Mouse (Mus musculus) kidney, postnatal 0 days (tissue): Measurements from ENCODE around the gene Selplg. TPM values are rescaled to one million over a fixed set of nuclear protein-coding genes. Genes with fewer than 3 reads are reported as not detected.
A peak's percentile ranks its signal among the peaks of the same experiment; 100 is the strongest.

Source experiments
- ATAC-seq: fragments of 200-750 bp; cut with Nextera tagmentation; replicated peaks from 2 replicates; pipeline ENCODE4 v1.8.0; 2017; ENCODE audit warnings: low read depth, moderate number of reproducible peaks, moderate TSS enrichment, moderate library complexity; ENCODE audit not compliant: low FRiP score
- DNase-seq: peaks from one replicate; pipeline ENCODE4 v3.0.0-alpha.2; 2016; ENCODE audit warnings: low spot score
- H3K27ac ChIP-seq: fragments of 300-500 bp; sonication (generic); 2 replicates; pipeline ENCODE4 v1.5.1; 2014; ENCODE audit warnings: mild to moderate bottlenecking
- H3K27me3 ChIP-seq: fragments of 300-500 bp; sonication (generic); 2 replicates; pipeline ENCODE4 v1.6.1; 2014; ENCODE audit warnings: low read length, mixed read lengths; ENCODE audit not compliant: insufficient read depth
- H3K36me3 ChIP-seq: fragments of 300-500 bp; sonication (generic); 2 replicates; pipeline ENCODE4 v1.6.1; 2014; ENCODE audit warnings: low read length, mixed read lengths; ENCODE audit not compliant: insufficient read depth
- H3K4me1 ChIP-seq: fragments of 300-500 bp; sonication (generic); replicated peaks from 2 replicates; pipeline ENCODE4 v1.6.1; 2014; ENCODE audit warnings: antibody characterized with exemption, low read length, mixed read lengths; ENCODE audit not compliant: insufficient read depth
- H3K4me2 ChIP-seq: fragments of 300-500 bp; sonication (generic); 2 replicates; pipeline ENCODE4 v1.6.1; 2014; ENCODE audit warnings: mild to moderate bottlenecking, low read length, moderate library complexity, mixed read lengths
- H3K4me3 ChIP-seq: fragments of 300-500 bp; sonication (generic); replicated peaks from 2 replicates; pipeline ENCODE4 v1.5.1; 2014; ENCODE audit warnings: low read depth, low read length
- H3K9ac ChIP-seq: fragments of 300-500 bp; sonication (generic); 2 replicates; pipeline ENCODE4 v1.6.1; 2014; ENCODE audit warnings: low read depth, low read length
- H3K9me3 ChIP-seq: fragments of 300-500 bp; sonication (generic); replicated peaks from 2 replicates; pipeline ENCODE4 v1.6.1; 2016; ENCODE audit warnings: low read length, inconsistent platforms, mixed read lengths
- CTCF ChIP-seq: IDR thresholded peaks from 2 replicates; pipeline ENCODE4 v1.5.1; 2016; ENCODE audit warnings: antibody characterized with exemption, low read depth, mild to moderate bottlenecking, moderate library complexity
- WGBS: fragments of 180-500 bp; shearing (Covaris S2); extraction: QIAGEN DNeasy Blood & Tissue Kit; methylation state at CpG from one replicate; pipeline ENCODE4 v1.1.7; 2014; 5-methylcytosine and 5-hydroxymethylcytosine counted together
- polyA plus RNA-seq: library from polyadenylated mRNA; unstranded; fragments of >200 nt; fragmentation: Nextera tagmentation; extraction: Ambion mirVana; gene quantifications from 2 replicates; pipeline ENCODE4 v1.2.1, GENCODE M21; 2015

Gene Selplg
- polyA plus RNA-seq, 1 experiment from 2014 or later = 2.4 TPM

DNA sequence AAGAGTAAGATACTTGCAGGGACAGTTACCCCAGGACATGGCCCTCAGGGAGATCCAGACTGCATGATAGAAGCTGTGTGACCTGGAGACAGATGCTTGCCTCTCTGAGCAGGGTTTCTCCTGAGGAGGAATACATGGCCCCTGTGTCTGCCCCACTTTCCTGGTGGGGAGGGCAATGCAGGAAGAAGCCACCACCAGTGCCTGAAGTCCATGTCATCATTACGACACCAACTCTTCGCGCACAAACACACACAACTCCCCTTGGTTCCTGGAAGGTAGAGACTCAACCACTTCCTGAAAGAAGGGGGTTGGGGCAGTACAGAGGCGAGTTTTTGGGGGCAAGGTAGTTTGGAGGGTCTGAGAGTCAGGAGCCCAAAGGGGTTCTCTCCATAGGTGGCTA is 8.2 kb downstream of the Selplg start:
- Histone ChIP-seq H3K4me3 (no peak overlapping the region), H3K9me3 (no peaks in the 10 kb centered on the region), H3K4me1 (no peaks in the 10 kb centered on the region), H3K9ac (no peak overlapping the region), H3K36me3 (no peaks in the 10 kb centered on the region), H3K27ac (no peak overlapping the region), H3K4me2 (no peak overlapping the region), H3K27me3 (no peaks in the 10 kb centered on the region)
- DNase-seq (no peak), ATAC-seq (no peak)
- TF ChIP-seq CTCF = no peak
- WGBS = 87% methylated on average over 4 of the region's 4 CpGs

DNA sequence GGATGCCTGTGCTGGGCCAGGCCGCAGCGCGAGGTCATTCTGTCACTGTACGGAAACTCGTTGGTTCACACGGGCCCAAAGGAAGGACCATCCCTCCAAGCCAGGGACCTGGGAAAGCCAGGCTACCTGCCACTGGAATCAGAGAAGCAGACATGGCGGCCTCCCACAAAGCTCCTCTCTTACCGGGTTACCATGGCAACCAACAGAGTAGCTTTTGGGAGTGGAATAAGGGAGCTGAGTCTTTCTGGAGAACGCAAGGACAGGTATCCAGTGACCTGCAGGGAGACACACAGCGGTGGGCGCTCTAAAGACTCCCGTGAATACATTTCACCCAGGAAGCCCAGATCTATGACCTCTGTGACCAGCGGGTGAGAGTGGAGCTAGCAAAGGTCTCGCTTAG is 13.9 kb downstream of the Selplg start:
- Histone ChIP-seq H3K27me3 (0 out of 2 replicates have a peak, but pooled peaks cover 3% of the 10 kb centered on the region), H3K27ac (no peak overlapping the region), H3K4me3 (no peak overlapping the region), H3K36me3 (no peaks in the 10 kb centered on the region), H3K9me3 (no peaks in the 10 kb centered on the region), H3K9ac (no peak overlapping the region), H3K4me1 (no peaks in the 10 kb centered on the region), H3K4me2 (no peak overlapping the region)
- no peak for TF ChIP-seq CTCF
- WGBS = 52% methylated on average over 14 of the region's 14 CpGs
- DNase-seq = no peak
- no peak for ATAC-seq

DNA sequence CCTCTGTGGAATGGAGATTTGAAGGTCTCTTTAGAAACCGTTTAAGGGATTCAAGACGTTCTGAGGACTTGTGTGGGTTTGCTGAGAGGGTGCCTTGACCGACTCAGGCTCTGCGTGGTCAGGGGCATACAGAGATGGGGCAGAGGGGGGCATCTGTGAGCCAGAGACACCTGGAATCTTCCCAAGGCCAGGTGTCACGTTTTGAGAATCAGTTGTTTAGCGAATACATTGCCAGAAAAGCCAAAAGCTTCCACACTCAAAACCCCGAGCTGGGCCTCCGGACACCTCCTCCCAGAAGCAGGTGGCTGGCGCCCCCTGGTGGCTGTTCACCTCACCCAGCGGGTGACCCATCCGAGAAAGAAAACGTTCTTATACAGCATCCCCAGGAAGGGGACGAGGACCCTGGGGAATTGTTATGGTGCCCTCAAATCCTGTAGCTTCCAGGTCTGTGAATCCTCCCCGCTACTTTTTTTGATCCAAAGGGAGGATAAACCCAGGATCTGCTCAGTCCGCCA is 16.7 kb downstream of the Selplg start:
- WGBS = 11% methylated on average over 14 of the region's 15 CpGs
- TF ChIP-seq CTCF = peak; percentile 92
- no peaks in the 10 kb centered on the region for H3K36me3 ChIP-seq
- 0 out of 2 replicates have a peak, but pooled peaks cover 3% of the 10 kb centered on the region for H3K27me3 ChIP-seq
- no peaks in the 10 kb centered on the region for H3K9me3 ChIP-seq
- no peak overlapping the region for H3K27ac ChIP-seq
- H3K4me2 ChIP-seq = no peak overlapping the region
- H3K9ac ChIP-seq = no peak overlapping the region
- H3K4me3 ChIP-seq = no peak overlapping the region
- no peaks in the 10 kb centered on the region for H3K4me1 ChIP-seq
- DNase-seq (peak; percentile 88), ATAC-seq (no peak)

DNA sequence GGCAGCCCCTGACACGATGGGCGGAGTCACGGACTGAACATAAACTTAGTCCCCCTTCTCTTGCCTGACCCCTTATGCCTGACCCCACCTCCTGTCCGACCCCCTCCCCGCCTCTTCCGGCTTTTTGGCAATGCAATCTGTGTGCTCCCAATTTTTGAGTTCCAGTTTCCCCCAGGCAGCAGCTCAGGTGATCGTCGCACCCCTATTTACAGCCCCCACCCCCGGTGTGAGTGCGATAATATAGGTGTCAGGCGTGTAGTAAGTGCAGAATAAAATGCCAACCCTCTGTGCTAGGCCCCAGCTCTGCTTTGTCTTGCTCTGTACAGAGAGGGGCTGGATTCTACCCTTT is 17.4 kb downstream of the Selplg start:
- H3K4me3 ChIP-seq = no peak overlapping the region
- H3K4me2 ChIP-seq = no peak overlapping the region
- no peaks in the 10 kb centered on the region for H3K36me3 ChIP-seq
- H3K27ac ChIP-seq = no peak overlapping the region
- DNase-seq (no peak), ATAC-seq (no peak)
- WGBS = 53% methylated on average over 11 of the region's 11 CpGs
- H3K9me3 ChIP-seq = no peaks in the 10 kb centered on the region
- H3K27me3 ChIP-seq = 0 out of 2 replicates have a peak, but pooled peaks cover 3% of the 10 kb centered on the region
- no peaks in the 10 kb centered on the region for H3K4me1 ChIP-seq
- TF ChIP-seq CTCF = no peak
- no peak overlapping the region for H3K9ac ChIP-seq

DNA sequence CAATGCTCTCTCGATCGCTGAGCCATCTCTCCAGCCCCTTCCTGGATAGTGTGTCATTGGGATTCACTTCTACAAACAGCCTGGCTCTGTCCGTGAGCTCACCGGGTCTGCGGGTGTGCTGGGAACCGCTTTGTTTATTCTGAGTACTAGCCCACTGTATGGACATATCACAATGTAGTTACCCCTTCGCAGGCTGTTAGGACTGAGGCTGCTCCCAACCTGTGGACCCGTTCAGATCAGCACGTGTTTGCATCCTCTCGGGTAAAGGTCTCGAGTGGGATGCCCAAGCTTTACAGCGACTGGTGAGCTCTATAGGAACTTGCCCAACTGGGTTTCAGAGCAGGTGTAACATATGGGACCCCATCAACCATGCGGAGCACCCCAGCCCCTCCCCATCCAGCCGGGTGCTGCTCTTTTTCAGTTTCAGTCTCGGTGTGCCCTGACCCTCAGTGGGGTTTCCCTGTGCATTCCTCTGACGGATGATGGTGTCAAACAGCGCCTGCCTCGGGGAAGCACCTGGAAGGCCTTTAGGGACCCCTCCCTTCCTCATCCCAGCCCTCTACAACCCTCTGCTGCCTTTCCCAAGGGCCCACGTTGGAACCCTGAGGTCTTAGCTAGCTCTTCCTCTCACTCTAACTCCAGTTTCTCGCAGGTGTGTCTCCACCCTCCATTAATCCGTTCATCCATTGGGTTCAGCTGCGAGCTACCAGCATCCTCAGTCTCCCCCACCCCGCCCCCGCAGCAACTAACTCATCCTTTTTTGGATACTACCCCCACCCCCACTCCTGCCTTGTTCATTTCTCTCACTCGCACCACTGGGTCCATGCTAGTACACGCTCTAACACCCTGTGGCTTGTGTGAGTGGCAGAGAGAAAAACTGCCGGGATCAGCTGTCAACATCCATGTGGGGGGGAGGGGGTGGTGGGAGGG is 18.1 kb downstream of the Selplg start:
- Histone ChIP-seq H3K4me2 (no peak overlapping the region), H3K9me3 (no peaks in the 10 kb centered on the region), H3K4me1 (no peaks in the 10 kb centered on the region), H3K9ac (no peak overlapping the region), H3K4me3 (no peak overlapping the region), H3K27ac (no peak overlapping the region), H3K36me3 (no peaks in the 10 kb centered on the region), H3K27me3 (0 out of 2 replicates have a peak, but pooled peaks cover 3% of the 10 kb centered on the region)
- no peak for TF ChIP-seq CTCF
- DNase-seq (no peak), ATAC-seq (no peak)
- 30% methylated on average over 27 of the region's 27 CpGs for WGBS

DNA sequence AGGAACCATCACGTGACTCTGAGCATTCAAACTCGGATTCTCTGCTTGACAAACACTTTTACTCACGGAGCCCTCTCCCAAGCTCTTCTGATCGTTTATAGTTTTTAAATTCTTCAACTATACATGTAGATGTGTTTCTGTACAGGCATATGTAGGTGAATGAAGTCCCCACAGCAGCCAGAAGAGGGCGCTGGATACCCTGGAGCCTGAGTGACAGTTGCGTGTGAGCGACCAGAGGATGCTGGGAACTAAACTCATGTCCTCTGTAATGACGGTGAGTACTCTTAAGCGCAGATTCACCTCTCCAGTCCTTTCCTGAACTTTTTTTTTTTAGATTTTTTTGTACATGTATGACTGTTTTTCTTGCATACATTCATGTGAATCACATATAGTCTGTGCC is 18.8 kb downstream of the Selplg start:
- Histone ChIP-seq H3K27ac (no peak overlapping the region), H3K27me3 (0 out of 2 replicates have a peak, but pooled peaks cover 3% of the 10 kb centered on the region), H3K36me3 (no peaks in the 10 kb centered on the region), H3K4me1 (no peaks in the 10 kb centered on the region), H3K9me3 (no peaks in the 10 kb centered on the region), H3K9ac (no peak overlapping the region), H3K4me2 (no peak overlapping the region), H3K4me3 (no peak overlapping the region)
- WGBS = 21% methylated on average over 9 of the region's 9 CpGs
- DNase-seq (no peak), ATAC-seq (no peak)
- TF ChIP-seq CTCF = peak; percentile 50
